Mouse (Mus musculus) CH12.LX (cell line): ENCODE data around the gene Chst8. TPM values are rescaled to one million over a fixed set of nuclear protein-coding genes. Genes with fewer than 3 reads are reported as not detected.

ENCODE experiments used
- DNase-seq: peaks from one replicate; pipeline ENCODE4 v3.0.0-alpha.2; 2013; ENCODE audit errors: extremely low read depth
- H3K27ac ChIP-seq: 2 replicates; pipeline ENCODE4 v1.5.1; 2012; ENCODE audit warnings: low read depth, mild to moderate bottlenecking, control low read depth, moderate library complexity; ENCODE audit not compliant: insufficient read depth
- H3K27me3 ChIP-seq: replicated peaks from 2 replicates; pipeline ENCODE3; 2012; ENCODE audit warnings: inconsistent platforms
- H3K36me3 ChIP-seq, 2 experiments: replicated peaks in 1 of 2; 2 replicates each; pipeline versions ENCODE3 to v1.6.1; 2012; ENCODE audit warnings: inconsistent platforms in 1 of 2, low read length in 1 of 2, mild to moderate bottlenecking in 1 of 2, mixed read lengths in 1 of 2, moderate library complexity in 1 of 2; ENCODE audit not compliant: control insufficient read depth in 1 of 2, insufficient read depth in 1 of 2
- H3K4me1 ChIP-seq, 2 experiments: 2 replicates each; pipeline ENCODE4 v1.6.1; 2012; ENCODE audit warnings: inconsistent platforms in 1 of 2, moderate library complexity in 1 of 2; ENCODE audit not compliant: insufficient read depth in 2 of 2, control insufficient read depth in 1 of 2
- H3K4me2 ChIP-seq: 2 replicates; pipeline ENCODE4 v1.6.1; 2012; ENCODE audit warnings: low read depth, mild to moderate bottlenecking, control low read depth; ENCODE audit not compliant: poor library complexity, insufficient read depth, severe bottlenecking
- H3K4me3 ChIP-seq, 3 experiments: fragments of 150-350 bp in 1 of 3; sonication (generic) in 1 of 3; replicated peaks in 1 of 3; 2 replicates each; pipeline versions ENCODE3 to v1.5.1; 2011 to 2012; ENCODE audit warnings: low read depth in 2 of 3, low read length in 2 of 3, mild to moderate bottlenecking in 2 of 3, moderate library complexity in 2 of 3, control low read depth in 1 of 3, improper control_type of control experiment in 1 of 3, inconsistent platforms in 1 of 3, mixed read lengths in 1 of 3; ENCODE audit not compliant: poor library complexity in 1 of 3
- H3K79me2 ChIP-seq: replicated peaks from 2 replicates; pipeline ENCODE4 v1.6.1; 2012; ENCODE audit warnings: mild to moderate bottlenecking, moderate library complexity; ENCODE audit not compliant: control insufficient read depth, poor library complexity, insufficient read depth, severe bottlenecking; ENCODE audit errors: extremely low read depth
- H3K9ac ChIP-seq: 2 replicates; pipeline ENCODE4 v1.6.1; 2012; ENCODE audit warnings: low read depth, mild to moderate bottlenecking, control low read depth, moderate library complexity; ENCODE audit not compliant: insufficient read depth
- H3K9me3 ChIP-seq: replicated peaks from 2 replicates; pipeline ENCODE3; 2012; ENCODE audit warnings: low read length, inconsistent platforms, mixed read lengths
- CHD1 ChIP-seq: IDR thresholded peaks from 2 replicates; pipeline ENCODE4 v1.6.1; 2012; ENCODE audit warnings: low read depth, low read length, improper control_type of control experiment, inconsistent platforms
- CHD2 ChIP-seq: IDR thresholded peaks from 2 replicates; pipeline ENCODE4 v1.6.1; 2011; ENCODE audit warnings: low read length, improper control_type of control experiment
- CTCF ChIP-seq, 2 experiments: IDR thresholded peaks in 1 of 2; conservative IDR thresholded peaks in 1 of 2; 2 replicates each; pipeline ENCODE4 v1.5.1; 2011 to 2012; ENCODE audit warnings: low read depth in 2 of 2, low read length in 2 of 2, improper control_type of control experiment in 1 of 2, inconsistent platforms in 1 of 2, mild to moderate bottlenecking in 1 of 2, moderate library complexity in 1 of 2
- ELF1 ChIP-seq: IDR thresholded peaks from 2 replicates; pipeline ENCODE4 v1.6.1; 2014; ENCODE audit warnings: low read depth, mild to moderate bottlenecking, inconsistent platforms, low read length, improper control_type of control experiment
- EP300 ChIP-seq: IDR thresholded peaks from 2 replicates; pipeline ENCODE4 v1.6.1; 2011; ENCODE audit warnings: low read length, improper control_type of control experiment
- GABPA ChIP-seq: IDR thresholded peaks from 2 replicates; pipeline ENCODE4 v1.6.1; 2012; ENCODE audit warnings: low read depth, low read length, improper control_type of control experiment, inconsistent platforms; ENCODE audit not compliant: insufficient replicate concordance
- JUN ChIP-seq: IDR thresholded peaks from 2 replicates; pipeline ENCODE4 v1.6.1; 2011; ENCODE audit warnings: low read depth, mild to moderate bottlenecking, low read length, improper control_type of control experiment, moderate library complexity; ENCODE audit not compliant: insufficient read depth
- KAT2A ChIP-seq: IDR thresholded peaks from 2 replicates; pipeline ENCODE4 v1.6.1; 2012; ENCODE audit warnings: low read length, improper control_type of control experiment, inconsistent platforms; ENCODE audit not compliant: insufficient replicate concordance
- MAX ChIP-seq: IDR thresholded peaks from 2 replicates; pipeline ENCODE4 v1.6.1; 2011; ENCODE audit warnings: low read length, improper control_type of control experiment
- MAZ ChIP-seq: IDR thresholded peaks from 2 replicates; pipeline ENCODE4 v1.6.1; 2012; ENCODE audit warnings: low read depth, mild to moderate bottlenecking, inconsistent platforms, low read length, improper control_type of control experiment, moderate library complexity
- MEF2A ChIP-seq: IDR thresholded peaks from 2 replicates; pipeline ENCODE4 v1.6.1; 2014; ENCODE audit warnings: low read depth, mild to moderate bottlenecking, inconsistent platforms, low read length, improper control_type of control experiment, borderline replicate concordance
- MYC ChIP-seq: IDR thresholded peaks from 2 replicates; pipeline ENCODE4 v1.6.1; 2011; ENCODE audit warnings: low read depth, mild to moderate bottlenecking, improper control_type of control experiment, low read length
- NRF1 ChIP-seq: IDR thresholded peaks from 2 replicates; pipeline ENCODE4 v1.6.1; 2014; ENCODE audit warnings: low read depth, mild to moderate bottlenecking, inconsistent platforms, low read length, improper control_type of control experiment, moderate library complexity
- PAX5 ChIP-seq: IDR thresholded peaks from 2 replicates; pipeline ENCODE4 v1.6.1; 2012; ENCODE audit warnings: low read length, inconsistent platforms, mixed read lengths
- POLR2AphosphoS2 ChIP-seq: IDR thresholded peaks from 2 replicates; pipeline ENCODE4 v1.6.1; 2011; ENCODE audit warnings: low read depth, low read length, improper control_type of control experiment
- RAD21 ChIP-seq: IDR thresholded peaks from 2 replicates; pipeline ENCODE4 v1.6.1; 2011; ENCODE audit warnings: low read depth, mild to moderate bottlenecking, low read length, improper control_type of control experiment, moderate library complexity
- RCOR1 ChIP-seq: conservative IDR thresholded peaks from 2 replicates; pipeline ENCODE4 v1.6.1; 2012; ENCODE audit warnings: low read depth, mild to moderate bottlenecking, inconsistent platforms, low read length, improper control_type of control experiment
- SIN3A ChIP-seq: IDR thresholded peaks from 2 replicates; pipeline ENCODE4 v1.6.1; 2012; ENCODE audit warnings: low read length, improper control_type of control experiment, inconsistent platforms
- TCF12 ChIP-seq: IDR thresholded peaks from 2 replicates; pipeline ENCODE4 v1.6.1; 2014; ENCODE audit warnings: low read depth, mild to moderate bottlenecking, inconsistent platforms, low read length, improper control_type of control experiment
- UBTF ChIP-seq: IDR thresholded peaks from 2 replicates; pipeline ENCODE4 v1.6.1; 2012; ENCODE audit warnings: low read depth, mild to moderate bottlenecking, inconsistent platforms, low read length, improper control_type of control experiment, moderate library complexity
- USF1 ChIP-seq: IDR thresholded peaks from 2 replicates; pipeline ENCODE4 v1.6.1; 2014; ENCODE audit warnings: low read depth, mild to moderate bottlenecking, inconsistent platforms, low read length, improper control_type of control experiment
- ZNF384 ChIP-seq: IDR thresholded peaks from 2 replicates; pipeline ENCODE4 v1.6.1; 2012; ENCODE audit warnings: low read depth, low read length, improper control_type of control experiment, inconsistent platforms
- dilution Hi-C: fragments of 300-500 bp; cut with MboI; formaldehyde crosslinking; loops from 2 replicates; pipeline ENCODE4 v1.14.3; 2020; ENCODE audit warnings: low sequenced_read_pairs; ENCODE audit not compliant: extremely low pct_unique_long_range_greater_than_20kb, extremely low pct_ligation_motif_present
- in situ Hi-C: fragments of 300-500 bp; cut with MboI; formaldehyde crosslinking; loops from 3 replicates; pipeline ENCODE4 v1.14.3; 2019; ENCODE audit warnings: low sequenced_read_pairs, low pct_ligation_motif_present, low pct_unique_long_range_greater_than_20kb, mixed read lengths
- polyA plus RNA-seq: library from polyadenylated mRNA; unstranded; fragments of >175 nt; gene quantifications from 2 replicates; pipeline ENCODE4 v1.2.1, GENCODE M21; 2012; ENCODE audit warnings: low read depth; ENCODE audit not compliant: insufficient read length
- total RNA-seq, 2 experiments: library from RNA; depleted of rRNA; stranded (reverse); fragments of 300-350 nt in 1 of 2; fragments of >200 nt in 1 of 2; gene quantifications; 2 replicates each; pipeline ENCODE4 v1.2.3; 2012 to 2014

The Chst8 gene
- total and polyA plus RNA-seq, 3 experiments = 0.13 to 0.27 (median 0.16) TPM

DNA sequence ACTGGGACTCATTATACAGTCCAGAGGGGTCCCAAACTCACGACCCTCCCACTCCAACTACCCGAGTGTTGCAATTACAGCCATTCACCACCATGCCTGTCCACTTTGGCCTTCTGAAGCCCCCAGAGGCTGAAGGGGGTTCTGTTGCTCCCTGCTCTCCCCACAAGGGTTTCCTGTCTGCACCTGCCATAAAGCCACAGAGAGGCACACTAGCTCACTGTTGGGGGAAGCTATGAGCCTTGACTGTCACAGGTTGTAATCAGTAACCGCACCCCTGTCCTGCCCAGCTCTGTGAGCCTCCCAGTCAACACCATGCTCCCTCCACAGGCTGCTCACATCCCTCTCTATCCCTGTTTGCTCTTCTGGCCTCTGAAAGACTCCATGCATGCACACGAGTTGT lies 64.0 kb downstream of the Chst8 start (continued):
- no peak for TF ChIP-seq JUN
- no peak for TF ChIP-seq MAX
- TF ChIP-seq CHD2 = no peak
- TF ChIP-seq USF1 = no peak
- no peak for TF ChIP-seq NRF1
- no peak for TF ChIP-seq RCOR1
- TF ChIP-seq CTCF (conservative IDR thresholded peaks at IDR 0.05 in 1 of 2, IDR thresholded peaks at IDR 0.05 in 1 of 2; ENCODE audit: low read depth in 2 of 2, low read length in 2 of 2) = peak in 1 of 2 experiments; percentile 7; a peak in 1 of 4 replicates
- TF ChIP-seq ZNF384 = no peak
- peak; percentile 13; the same call in 1 of the 2 replicates for TF ChIP-seq EP300
- TF ChIP-seq MAZ = no peak

DNA sequence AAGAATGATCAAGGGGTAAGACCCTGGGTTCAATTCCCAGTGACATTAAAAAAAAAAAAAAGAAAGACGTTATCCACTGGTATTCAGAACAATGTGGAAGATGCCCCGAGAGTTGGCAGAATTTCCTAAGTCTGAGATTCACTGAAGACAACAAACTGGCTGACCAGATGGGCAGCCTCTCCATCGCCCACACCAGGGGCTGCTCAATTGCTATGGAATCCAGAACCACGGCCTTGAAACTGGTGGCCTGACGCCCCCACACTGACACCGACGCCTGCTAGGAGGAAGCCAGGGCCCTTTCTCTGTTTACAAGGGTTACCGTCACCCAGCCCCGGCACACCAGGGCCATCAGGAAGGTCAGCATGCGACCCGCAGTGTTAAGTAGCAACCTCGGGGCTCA lies 64.8 kb downstream of the Chst8 start:
- TF ChIP-seq ELF1 (no peak), EP300 (no peak), ZNF384 (no peak), RAD21 (no peak), POLR2AphosphoS2 (no peak), SIN3A (no peak), MEF2A (no peak), UBTF (no peak)
- Histone ChIP-seq H3K27me3 (no peaks in the 10 kb centered on the region), H3K27ac (no peak overlapping the region), H3K36me3 (no peaks in the 10 kb centered on the region), H3K9ac (no peak overlapping the region), H3K79me2 (no peaks in the 10 kb centered on the region), H3K4me3 (no peak overlapping the region), H3K9me3 (peaks cover 3% of the 10 kb centered on the region), H3K4me2 (no peak overlapping the region), H3K4me1 (peaks cover 21 to 51% of the 10 kb centered on the region in 2 experiments)
- DNase-seq = no peak
- dilution Hi-C loops (no loop called here), in situ Hi-C loops (no loop called here)

DNA sequence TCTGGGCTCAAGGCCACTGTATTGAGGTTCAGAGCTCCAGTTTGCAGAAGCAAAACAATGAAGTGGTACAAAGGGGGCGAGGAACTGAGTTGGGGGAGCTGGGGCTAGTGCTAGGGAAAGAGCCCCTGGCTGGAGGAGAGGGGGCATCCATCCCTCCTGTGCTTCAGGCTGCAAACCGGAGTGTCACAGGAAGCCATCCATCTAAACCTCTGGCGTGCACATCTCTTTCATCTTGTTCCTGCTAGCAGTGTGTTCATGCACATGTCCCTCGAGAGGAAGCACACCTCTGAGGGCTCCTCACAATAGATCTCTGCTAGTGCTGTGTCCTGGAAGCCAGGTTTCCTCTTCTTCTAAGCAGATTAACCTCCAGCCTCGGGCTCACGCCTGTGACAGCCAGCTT lies 65.9 kb downstream of the Chst8 start:
- peaks cover 21 to 51% of the 10 kb centered on the region in 2 experiments for H3K4me1 ChIP-seq
- H3K9me3 ChIP-seq = peaks cover 3% of the 10 kb centered on the region
- no peaks in the 10 kb centered on the region for H3K27me3 ChIP-seq
- peak overlapping the region in 1 of 3 experiments; percentile 32 for H3K4me3 ChIP-seq
- H3K36me3 ChIP-seq = no peaks in the 10 kb centered on the region
- peak overlapping the region; percentile 17; the same call in 1 of the 2 replicates for H3K4me2 ChIP-seq
- in situ Hi-C loops = no loop called here
- dilution Hi-C loops = no loop called here
- peak; percentile 27 for DNase-seq
- no peak for TF ChIP-seq CTCF (conservative IDR thresholded peaks at IDR 0.05 in 1 of 2, IDR thresholded peaks at IDR 0.05 in 1 of 2; ENCODE audit: low read depth in 2 of 2, low read length in 2 of 2)
- no peak for TF ChIP-seq TCF12
- no peak for TF ChIP-seq UBTF
- TF ChIP-seq PAX5 = no peak
- no peak for TF ChIP-seq RAD21
- TF ChIP-seq CHD1 = no peak
- no peak for TF ChIP-seq RCOR1
- TF ChIP-seq SIN3A = no peak
- no peak for TF ChIP-seq GABPA
- TF ChIP-seq MYC = no peak
- no peak for TF ChIP-seq MAX
- TF ChIP-seq KAT2A = no peak
- TF ChIP-seq ELF1 = no peak
- no peak overlapping the region; the same call in 1 of the 2 replicates for H3K9ac ChIP-seq
- H3K27ac ChIP-seq = peak overlapping the region; percentile 89
- H3K79me2 ChIP-seq = no peaks in the 10 kb centered on the region
